Mouse (Mus musculus): ENCODE measurements around the gene Rab1b. TPM values are rescaled to one million over a fixed set of nuclear protein-coding genes. Genes with fewer than 3 reads are reported as not detected.

Rab1b gene
- polyA plus RNA-seq, 1 experiment from 2014 or later: 225 TPM

DNA sequence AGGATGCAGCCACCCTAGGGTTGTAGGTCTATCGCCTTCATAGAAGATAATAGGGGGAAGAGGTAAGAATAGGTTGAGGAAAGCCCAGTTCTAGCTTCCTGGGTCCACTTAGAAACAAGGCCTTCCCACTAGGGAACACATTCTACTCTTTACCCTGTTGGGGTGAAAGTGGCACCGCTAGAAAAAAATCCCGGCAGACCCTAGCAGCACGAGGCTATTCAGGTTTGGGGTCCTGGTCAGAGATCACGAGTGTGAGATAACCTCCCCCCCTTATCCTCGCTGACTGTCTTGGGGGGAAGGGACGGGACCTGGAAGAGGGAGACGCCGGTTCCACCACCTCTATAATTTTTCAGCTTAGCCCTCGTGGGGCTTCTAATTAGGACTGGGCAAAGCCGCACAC is 35.8 kb downstream of the Rab1b start:
- H3K4me3 ChIP-seq (ENCODE audit: low read depth, low read length): peak overlapping the region; percentile 60
- peak overlapping the region; percentile 96 for H3K27ac ChIP-seq (replicated peaks; ENCODE audit: low read depth, low read length)
- 11% methylated on average over 11 of the region's 11 CpGs for WGBS
- ATAC-seq (ENCODE audit: low read depth) (no peak), DNase-seq (ENCODE audit: low spot score) (no peak)
- H3K27me3 ChIP-seq (replicated peaks; ENCODE audit: control insufficient read depth, insufficient read depth, low read length): no peaks in the 10 kb centered on the region; the same call in 1 of the 2 replicates
- H3K4me2 ChIP-seq (ENCODE audit: low read depth, low read length): peak overlapping the region; percentile 77
- H3K9ac ChIP-seq (ENCODE audit: low read depth, low read length): peak overlapping the region; percentile 83
- no peaks in the 10 kb centered on the region for H3K9me3 ChIP-seq (ENCODE audit: control insufficient read depth, low read length)
- peaks cover 40% of the 10 kb centered on the region for H3K4me1 ChIP-seq (ENCODE audit: control insufficient read depth, insufficient read depth, low read length)
- H3K36me3 ChIP-seq (ENCODE audit: control insufficient read depth, insufficient read depth, low read length): no peaks in the 10 kb centered on the region

DNA sequence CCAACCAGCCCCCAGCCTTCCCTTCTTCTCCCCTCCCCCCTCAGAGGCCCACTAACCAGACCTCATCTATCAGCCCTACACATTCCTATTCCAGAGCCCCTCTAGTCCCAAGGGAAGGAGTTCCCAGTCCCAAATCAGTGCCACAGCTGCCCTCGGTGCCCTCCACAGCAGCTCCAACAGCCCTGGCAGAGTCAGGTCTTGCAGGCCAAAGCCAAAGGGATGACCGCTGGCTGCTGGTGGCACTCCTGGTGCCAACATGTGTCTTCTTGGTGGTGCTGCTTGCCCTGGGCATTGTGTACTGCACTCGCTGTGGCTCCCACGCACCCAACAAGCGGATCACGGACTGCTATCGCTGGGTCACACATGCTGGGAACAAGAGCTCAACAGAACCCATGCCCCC is 36.9 kb downstream of the Rab1b start:
- peak overlapping the region; percentile 96 for H3K27ac ChIP-seq (replicated peaks; ENCODE audit: low read depth, low read length)
- peaks cover 42% of the 10 kb centered on the region for H3K4me1 ChIP-seq (ENCODE audit: control insufficient read depth, insufficient read depth, low read length)
- ATAC-seq (ENCODE audit: low read depth) (no peak), DNase-seq (ENCODE audit: low spot score) (no peak)
- H3K36me3 ChIP-seq (ENCODE audit: control insufficient read depth, insufficient read depth, low read length): no peaks in the 10 kb centered on the region
- peak overlapping the region; percentile 60 for H3K4me3 ChIP-seq (ENCODE audit: low read depth, low read length)
- no peaks in the 10 kb centered on the region for H3K9me3 ChIP-seq (ENCODE audit: control insufficient read depth, low read length)
- H3K4me2 ChIP-seq (ENCODE audit: low read depth, low read length): peak overlapping the region; percentile 77
- peak overlapping the region; percentile 83 for H3K9ac ChIP-seq (ENCODE audit: low read depth, low read length)
- H3K27me3 ChIP-seq (replicated peaks; ENCODE audit: control insufficient read depth, insufficient read depth, low read length): no peaks in the 10 kb centered on the region; the same call in 1 of the 2 replicates
- 74% methylated on average over 7 of the region's 7 CpGs for WGBS

DNA sequence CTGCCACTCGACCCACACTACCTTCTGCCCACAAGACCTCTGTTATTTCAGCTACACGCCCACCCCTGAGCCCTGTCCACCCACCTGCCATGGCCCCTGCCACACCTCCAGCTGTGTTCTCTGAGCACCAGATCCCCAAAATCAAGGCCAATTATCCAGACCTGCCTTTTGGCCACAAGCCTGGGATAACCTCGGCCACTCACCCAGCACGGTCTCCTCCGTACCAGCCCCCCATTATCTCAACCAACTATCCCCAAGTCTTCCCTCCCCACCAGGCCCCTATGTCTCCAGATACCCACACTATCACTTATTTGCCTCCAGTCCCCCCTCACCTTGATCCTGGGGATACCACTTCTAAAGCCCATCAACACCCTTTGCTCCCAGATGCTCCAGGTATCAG is 37.4 kb downstream of the Rab1b start:
- Histone ChIP-seq H3K9me3 (ENCODE audit: control insufficient read depth, low read length) (no peaks in the 10 kb centered on the region), H3K27me3 (replicated peaks; ENCODE audit: control insufficient read depth, insufficient read depth, low read length) (no peaks in the 10 kb centered on the region; the same call in 1 of the 2 replicates), H3K9ac (ENCODE audit: low read depth, low read length) (peak overlapping the region; percentile 83), H3K27ac (replicated peaks; ENCODE audit: low read depth, low read length) (peak overlapping the region; percentile 96), H3K4me1 (ENCODE audit: control insufficient read depth, insufficient read depth, low read length) (peaks cover 46% of the 10 kb centered on the region), H3K36me3 (ENCODE audit: control insufficient read depth, insufficient read depth, low read length) (no peaks in the 10 kb centered on the region), H3K4me2 (ENCODE audit: low read depth, low read length) (peak overlapping the region; percentile 77), H3K4me3 (ENCODE audit: low read depth, low read length) (peak overlapping the region; percentile 60)
- no peak for DNase-seq (ENCODE audit: low spot score)
- WGBS: 74% methylated on average over 5 of the region's 5 CpGs
- ATAC-seq (ENCODE audit: low read depth): no peak

DNA sequence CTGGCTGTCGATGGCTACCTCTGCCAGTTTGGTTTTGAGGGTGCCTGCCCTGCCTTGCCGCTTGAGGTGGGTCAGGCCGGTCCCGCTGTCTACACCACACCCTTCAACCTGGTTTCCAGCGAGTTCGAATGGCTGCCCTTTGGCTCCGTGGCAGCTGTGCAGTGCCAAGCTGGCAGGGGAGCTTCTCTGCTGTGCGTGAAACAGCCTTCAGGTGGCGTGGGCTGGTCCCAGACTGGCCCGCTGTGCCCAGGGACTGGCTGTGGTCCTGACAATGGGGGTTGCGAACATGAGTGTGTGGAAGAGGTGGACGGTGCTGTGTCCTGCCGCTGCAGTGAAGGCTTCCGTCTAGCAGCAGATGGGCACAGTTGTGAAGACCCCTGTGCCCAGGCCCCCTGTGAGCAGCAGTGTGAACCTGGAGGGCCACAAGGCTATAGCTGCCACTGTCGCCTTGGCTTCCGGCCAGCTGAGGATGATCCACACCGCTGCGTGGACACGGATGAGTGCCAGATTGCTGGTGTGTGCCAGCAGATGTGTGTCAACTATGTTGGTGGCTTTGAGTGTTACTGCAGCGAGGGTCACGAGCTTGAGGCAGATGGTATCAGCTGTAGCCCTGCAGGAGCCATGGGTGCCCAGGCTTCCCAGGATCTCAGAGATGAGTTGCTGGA is 38.2 kb downstream of the Rab1b start:
- ATAC-seq (ENCODE audit: low read depth) (no peak), DNase-seq (ENCODE audit: low spot score) (no peak)
- peak overlapping the region; percentile 83 for H3K9ac ChIP-seq (ENCODE audit: low read depth, low read length)
- H3K36me3 ChIP-seq (ENCODE audit: control insufficient read depth, insufficient read depth, low read length): no peaks in the 10 kb centered on the region
- peak overlapping the region; percentile 60 for H3K4me3 ChIP-seq (ENCODE audit: low read depth, low read length)
- 20% methylated on average over 18 of the region's 21 CpGs for WGBS
- H3K4me1 ChIP-seq (ENCODE audit: control insufficient read depth, insufficient read depth, low read length): peaks cover 46% of the 10 kb centered on the region
- no peaks in the 10 kb centered on the region for H3K9me3 ChIP-seq (ENCODE audit: control insufficient read depth, low read length)
- H3K27ac ChIP-seq (replicated peaks; ENCODE audit: low read depth, low read length): peak overlapping the region; percentile 88
- H3K27me3 ChIP-seq (replicated peaks; ENCODE audit: control insufficient read depth, insufficient read depth, low read length): no peaks in the 10 kb centered on the region; the same call in 1 of the 2 replicates
- peak overlapping the region; percentile 77 for H3K4me2 ChIP-seq (ENCODE audit: low read depth, low read length)

DNA sequence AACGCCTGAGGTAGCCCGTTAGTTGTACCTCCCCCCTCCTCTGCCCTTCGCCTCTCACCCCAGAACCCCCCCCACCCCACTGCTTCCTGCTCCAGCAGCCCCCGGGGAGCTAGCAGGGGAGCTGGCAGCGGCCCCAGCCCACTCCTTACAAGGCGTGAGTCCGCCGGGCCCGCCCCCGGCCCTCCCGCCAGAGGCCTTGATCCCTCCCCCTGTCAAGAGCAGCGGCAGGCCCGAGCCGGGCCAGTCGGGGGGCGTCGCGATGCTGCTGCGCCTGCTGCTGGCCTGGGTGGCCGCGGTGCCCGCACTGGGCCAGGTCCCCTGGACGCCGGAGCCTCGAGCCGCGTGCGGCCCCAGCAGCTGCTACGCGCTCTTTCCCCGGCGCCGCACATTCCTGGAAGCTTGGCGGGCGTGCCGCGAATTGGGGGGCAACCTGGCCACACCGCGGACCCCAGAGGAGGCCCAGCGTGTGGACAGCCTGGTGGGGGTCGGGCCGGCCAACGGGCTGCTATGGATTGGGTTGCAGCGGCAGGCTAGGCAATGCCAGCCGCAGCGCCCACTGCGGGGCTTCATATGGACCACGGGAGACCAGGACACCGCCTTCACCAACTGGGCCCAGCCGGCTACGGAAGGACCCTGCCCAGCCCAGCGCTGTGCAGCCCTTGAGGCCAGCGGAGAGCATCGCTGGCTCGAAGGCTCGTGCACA is 38.9 kb downstream of the Rab1b start, which contains the start of gene Cd248:
TSS of gene Cd248 (plus strand) at position 212 of the 703 bp plus-strand sequence.
- Histone ChIP-seq H3K36me3 (ENCODE audit: control insufficient read depth, insufficient read depth, low read length) (no peaks in the 10 kb centered on the region), H3K9ac (ENCODE audit: low read depth, low read length) (peak within 1 kb of the TSS; percentile 83), H3K9me3 (ENCODE audit: control insufficient read depth, low read length) (no peaks in the 10 kb centered on the region), H3K4me3 (ENCODE audit: low read depth, low read length) (peak within 1 kb of the TSS; percentile 60), H3K27ac (replicated peaks; ENCODE audit: low read depth, low read length) (peak within 1 kb of the TSS; percentile 88), H3K4me2 (ENCODE audit: low read depth, low read length) (peak within 1 kb of the TSS; percentile 77), H3K27me3 (replicated peaks; ENCODE audit: control insufficient read depth, insufficient read depth, low read length) (no peaks in the 10 kb centered on the region; the same call in 1 of the 2 replicates), H3K4me1 (ENCODE audit: control insufficient read depth, insufficient read depth, low read length) (peaks cover 45% of the 10 kb centered on the region)
- WGBS: 0% methylated on average over 15 of the region's 56 CpGs
- ATAC-seq (ENCODE audit: low read depth) (peak; percentile 56), DNase-seq (ENCODE audit: low spot score) (peak; percentile 96)

DNA sequence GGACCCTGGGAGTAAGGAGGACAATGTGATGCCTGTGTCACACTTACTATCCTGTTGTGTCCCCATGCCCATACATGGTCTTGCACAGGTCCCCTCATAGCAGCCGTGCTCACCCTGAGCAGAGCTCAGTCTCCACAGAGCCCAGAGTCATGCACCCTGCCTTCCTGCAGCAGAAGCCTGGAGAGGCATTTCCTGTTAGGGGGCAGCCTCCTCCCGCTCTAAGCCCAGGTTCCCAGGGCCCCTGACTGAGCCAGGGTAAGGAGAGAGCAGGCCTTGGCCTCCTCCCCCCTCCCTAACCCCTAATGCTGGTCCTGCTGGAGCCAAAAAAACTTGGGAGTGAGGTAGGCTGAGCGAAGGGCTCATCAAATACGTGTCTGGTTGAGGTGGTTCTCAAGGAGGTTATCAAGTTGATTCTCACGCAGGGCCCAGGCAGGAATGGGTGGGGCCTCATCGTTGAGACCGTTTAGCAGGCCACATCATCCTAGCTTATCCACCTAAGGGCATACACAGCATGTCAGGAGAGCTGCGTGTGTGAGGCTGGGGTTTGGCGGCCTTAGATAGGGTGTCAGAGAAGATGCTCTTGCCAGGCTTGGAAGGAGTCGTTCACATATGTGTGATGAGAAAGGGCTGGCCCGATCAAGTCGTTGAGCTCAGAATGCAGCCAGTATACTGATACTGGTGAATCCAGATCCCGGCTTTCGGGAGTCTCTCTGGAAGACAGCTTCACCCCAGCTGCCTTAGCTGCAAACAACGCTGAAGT is 39.7 kb downstream of the Rab1b start:
- Histone ChIP-seq H3K27me3 (replicated peaks; ENCODE audit: control insufficient read depth, insufficient read depth, low read length) (no peaks in the 10 kb centered on the region; the same call in 1 of the 2 replicates), H3K4me1 (ENCODE audit: control insufficient read depth, insufficient read depth, low read length) (peaks cover 38% of the 10 kb centered on the region), H3K9ac (ENCODE audit: low read depth, low read length) (peak overlapping the region; percentile 83), H3K4me2 (ENCODE audit: low read depth, low read length) (peak overlapping the region; percentile 77), H3K4me3 (ENCODE audit: low read depth, low read length) (peak overlapping the region; percentile 60), H3K36me3 (ENCODE audit: control insufficient read depth, insufficient read depth, low read length) (no peaks in the 10 kb centered on the region), H3K27ac (replicated peaks; ENCODE audit: low read depth, low read length) (peak overlapping the region; percentile 88), H3K9me3 (ENCODE audit: control insufficient read depth, low read length) (no peaks in the 10 kb centered on the region)
- ATAC-seq (ENCODE audit: low read depth) (no peak), DNase-seq (ENCODE audit: low spot score) (no peak)
- 4% methylated on average over 15 of the region's 15 CpGs for WGBS

DNA sequence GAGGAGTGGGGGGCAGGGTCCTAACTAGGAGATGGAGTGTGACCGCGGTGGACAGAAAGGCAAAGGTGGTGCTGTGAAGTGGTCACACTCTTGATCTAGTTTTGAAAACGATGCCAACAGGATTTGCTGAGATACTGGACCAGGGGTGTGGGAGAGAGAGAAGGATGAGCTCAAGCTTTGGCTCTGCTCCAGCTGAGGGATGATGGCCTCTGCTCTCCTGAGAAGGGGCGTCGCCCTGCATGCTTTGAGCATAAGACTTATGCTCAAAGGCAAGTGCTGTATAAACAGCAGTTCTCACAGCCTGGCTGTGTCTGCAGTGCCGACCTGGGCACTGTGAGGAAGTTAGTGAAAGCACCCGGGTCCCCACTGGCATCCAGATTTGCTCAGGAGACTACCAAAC is 41.8 kb downstream of the Rab1b start:
- Histone ChIP-seq H3K4me1 (ENCODE audit: control insufficient read depth, insufficient read depth, low read length) (peaks cover 47% of the 10 kb centered on the region), H3K27ac (replicated peaks; ENCODE audit: low read depth, low read length) (no peak overlapping the region)
- DNase-seq (ENCODE audit: low spot score): peak; percentile 75

DNA sequence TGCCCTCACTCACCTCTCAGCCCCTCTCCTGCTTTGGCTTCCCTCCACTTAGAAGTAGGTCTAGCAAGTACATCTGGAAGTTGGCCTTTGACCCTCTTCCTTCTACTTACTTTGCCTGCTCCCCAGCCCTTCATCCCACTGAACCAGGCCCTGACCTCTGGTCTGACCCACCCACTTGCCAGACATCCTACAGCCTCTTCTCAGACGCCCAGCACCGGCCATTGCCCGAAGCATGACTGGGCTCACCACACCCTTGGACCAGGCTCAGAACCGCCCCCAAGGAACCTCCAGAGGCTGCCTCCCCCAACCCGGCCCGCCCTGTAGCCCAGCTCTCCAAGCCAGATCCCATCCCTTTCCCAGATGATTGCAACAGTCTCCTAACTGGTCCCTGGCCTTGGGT is 44.4 kb downstream of the Rab1b start:
- Histone ChIP-seq H3K27ac (replicated peaks; ENCODE audit: low read depth, low read length) (no peak overlapping the region), H3K9ac (ENCODE audit: low read depth, low read length) (no peak overlapping the region), H3K9me3 (ENCODE audit: control insufficient read depth, low read length) (no peaks in the 10 kb centered on the region), H3K4me1 (ENCODE audit: control insufficient read depth, insufficient read depth, low read length) (peaks cover 46% of the 10 kb centered on the region), H3K4me3 (ENCODE audit: low read depth, low read length) (no peak overlapping the region), H3K27me3 (replicated peaks; ENCODE audit: control insufficient read depth, insufficient read depth, low read length) (no peaks in the 10 kb centered on the region), H3K4me2 (ENCODE audit: low read depth, low read length) (no peak overlapping the region), H3K36me3 (ENCODE audit: control insufficient read depth, insufficient read depth, low read length) (no peaks in the 10 kb centered on the region)
- WGBS: 44% methylated on average over 6 of the region's 6 CpGs
- DNase-seq (ENCODE audit: low spot score) (no peak), ATAC-seq (ENCODE audit: low read depth) (no peak)

More for the DNA sequence above, 41.8 kb downstream of the Rab1b start:
- Histone ChIP-seq H3K27me3 (replicated peaks; ENCODE audit: control insufficient read depth, insufficient read depth, low read length) (no peaks in the 10 kb centered on the region; the same call in 1 of the 2 replicates), H3K9ac (ENCODE audit: low read depth, low read length) (no peak overlapping the region), H3K36me3 (ENCODE audit: control insufficient read depth, insufficient read depth, low read length) (no peaks in the 10 kb centered on the region), H3K9me3 (ENCODE audit: control insufficient read depth, low read length) (no peaks in the 10 kb centered on the region), H3K4me3 (ENCODE audit: low read depth, low read length) (no peak overlapping the region), H3K4me2 (ENCODE audit: low read depth, low read length) (no peak overlapping the region)
- 50% methylated on average over 7 of the region's 7 CpGs for WGBS
- ATAC-seq (ENCODE audit: low read depth): no peak
